Mouse (Mus musculus): ENCODE measurements around the gene Sf1.

The Sf1 gene

DNA sequence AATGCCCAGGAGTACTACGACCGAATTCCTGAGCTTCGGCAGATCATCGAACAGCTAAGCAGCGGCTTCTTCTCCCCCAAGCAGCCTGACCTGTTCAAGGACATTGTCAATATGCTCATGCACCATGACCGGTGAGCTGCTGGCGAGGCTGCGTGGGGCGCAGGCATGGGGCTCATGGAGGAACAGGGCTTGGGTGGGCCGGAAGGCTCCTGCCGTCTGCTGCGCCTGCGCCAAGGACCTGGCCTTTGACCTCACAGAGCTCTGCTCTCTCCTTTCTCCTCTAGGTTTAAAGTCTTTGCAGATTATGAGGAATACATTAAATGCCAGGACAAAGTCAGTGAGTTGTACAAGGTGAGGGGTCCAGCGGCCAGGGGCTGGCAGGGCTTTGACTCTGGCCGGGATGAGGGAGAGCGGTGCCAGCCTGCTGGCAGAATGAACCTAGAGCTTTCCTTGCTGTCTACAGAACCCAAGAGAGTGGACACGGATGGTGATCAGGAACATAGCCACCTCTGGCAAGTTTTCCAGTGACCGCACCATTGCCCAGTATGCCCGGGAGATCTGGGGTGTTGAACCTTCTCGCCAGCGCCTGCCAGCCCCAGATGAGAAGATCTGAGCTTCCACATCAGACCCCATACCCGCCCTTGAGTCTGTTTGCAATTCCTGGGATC, 34.2 kb downstream of the Sf1 start:
- CTCF ChIA-PET: interaction anchor here (0.9 kb wide), 1 partner anchor 62 kb away, joined by 3 read pairs; no protein-coding TSS in a partner anchor

DNA sequence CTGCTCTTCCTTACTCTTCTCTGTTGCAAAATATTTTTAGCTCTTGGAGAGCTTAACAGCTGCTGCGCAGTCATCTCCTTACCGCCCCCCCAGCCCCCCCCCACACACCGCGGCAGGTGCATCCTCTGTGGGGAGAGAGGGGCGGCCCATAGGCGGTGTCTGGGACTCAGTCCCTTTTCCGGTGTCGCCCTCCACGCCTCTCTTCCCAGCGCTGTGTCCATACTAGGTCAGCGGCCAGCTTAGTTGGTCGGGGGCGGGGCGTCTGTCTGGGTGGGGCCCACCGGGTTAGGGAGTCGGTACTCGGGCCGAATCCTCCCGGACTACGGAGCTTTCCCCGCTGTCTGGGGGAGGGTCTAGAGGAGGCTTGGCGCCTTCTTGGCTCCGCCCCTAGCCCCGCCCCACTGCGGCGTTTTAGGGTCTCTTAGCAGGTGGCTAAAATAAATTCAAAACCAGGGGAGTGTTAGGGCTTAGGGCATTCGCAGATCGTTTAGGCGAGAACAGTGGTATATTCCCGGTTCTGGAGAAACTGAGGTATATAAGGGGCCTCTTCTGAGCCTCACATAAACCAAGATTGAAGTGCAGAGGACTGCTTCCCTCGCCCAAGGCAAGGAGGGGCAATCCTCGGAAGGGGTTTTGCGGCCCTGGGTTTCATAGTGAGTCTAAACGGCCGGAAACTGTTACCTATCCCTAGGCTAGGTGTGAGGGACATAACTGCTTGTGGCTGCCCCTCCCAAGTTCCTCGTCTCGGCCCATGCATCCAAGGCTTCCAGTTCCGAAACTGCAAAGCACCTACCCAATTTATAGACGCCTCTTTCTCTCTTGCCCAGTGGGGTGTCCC, 35.2 kb downstream of the Sf1 start:
- CTCF ChIA-PET: interaction anchor here (1.0 kb wide), 1 partner anchor 33 kb away, joined by 3 read pairs; no protein-coding TSS in a partner anchor

DNA sequence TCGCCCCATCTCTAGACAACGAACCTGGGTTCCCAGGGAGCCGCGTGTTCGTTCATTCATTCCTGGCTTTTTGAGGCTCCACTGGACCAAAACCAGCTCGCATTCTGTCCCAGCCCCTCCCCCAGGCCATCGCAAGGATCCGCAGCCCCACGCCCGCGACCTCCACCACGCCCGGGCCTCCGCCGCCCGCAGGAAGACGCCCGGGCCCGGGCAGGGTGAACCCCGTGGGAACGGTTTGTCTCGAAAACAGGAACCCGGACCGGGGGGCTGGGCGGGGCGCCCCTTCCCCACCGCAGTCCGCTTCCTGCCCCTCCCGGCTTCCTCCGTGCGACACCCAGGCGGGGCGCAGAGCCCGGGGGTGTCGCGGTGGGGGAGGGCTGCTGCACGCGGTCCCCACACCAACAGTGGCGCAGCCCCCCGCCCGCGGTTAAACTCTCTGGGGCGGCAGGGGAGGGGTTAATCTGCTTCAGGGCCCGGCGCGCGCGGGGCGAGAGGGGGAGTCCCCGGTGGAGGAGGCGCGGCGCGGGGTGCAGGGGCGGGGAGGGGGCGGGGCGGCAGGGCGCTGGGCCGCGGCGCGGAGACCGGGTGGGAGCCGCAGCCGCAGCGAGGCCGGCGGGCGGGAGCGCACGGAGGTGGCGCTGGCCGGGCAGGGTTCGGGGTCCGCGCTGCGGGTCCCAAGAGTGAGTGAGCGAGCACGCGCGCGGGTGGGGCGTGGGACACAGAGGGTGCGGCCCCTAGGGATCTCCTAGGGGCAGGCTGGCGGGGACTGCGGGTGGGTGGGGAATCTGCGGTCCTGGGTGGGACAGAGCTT, 36.0 kb downstream of the Sf1 start, which contains the start of gene Rasgrp2:
Rasgrp2 (plus strand) TSS at position 56 of the 811 bp plus-strand sequence.
- CTCF ChIA-PET: interaction anchor here (1.0 kb wide), 1 partner anchor 34 kb away, joined by 3 read pairs; no protein-coding TSS in a partner anchor

- CTCF ChIA-PET: no interaction called here
Observed at GRCm38 (mm10) chr19:6400096-6401086, 36.9 kb downstream of the Sf1 start.

GRCm38 (mm10) chr19:6401131-6401815, 37.8 kb downstream of the Sf1 start:
- CTCF ChIA-PET: interaction anchor here (0.6 to 1.1 kb wide), 3 partner anchors 11 to 265 kb away, joined by 3 to 4 read pairs (median 3); no protein-coding TSS in a partner anchor

DNA sequence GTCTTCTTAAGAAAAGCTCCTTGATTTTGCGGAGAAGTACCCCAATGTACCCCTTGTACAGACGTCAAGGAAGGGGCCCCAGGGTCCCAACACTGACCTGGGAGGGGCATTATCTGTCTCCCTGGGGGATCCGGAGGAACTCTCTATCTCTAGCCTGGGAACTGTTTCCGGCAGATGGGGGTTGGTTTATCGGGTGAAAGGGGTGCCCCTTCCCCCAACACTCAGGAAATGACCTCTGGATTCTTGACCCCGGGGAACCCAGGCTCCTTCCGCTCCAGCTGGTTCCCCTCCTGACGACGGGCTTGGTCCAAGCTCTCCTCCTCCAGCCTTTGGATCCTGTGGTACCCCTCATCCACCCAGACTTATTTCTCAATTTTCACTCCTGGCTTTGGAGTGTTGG, 38.5 kb downstream of the Sf1 start:
- CTCF ChIA-PET: interaction anchor here (0.6 to 1.1 kb wide), 3 partner anchors 11 to 264 kb away, joined by 3 to 4 read pairs (median 3); no protein-coding TSS in a partner anchor

GRCm38 (mm10) chr19:6403869-6404268, 40.4 kb downstream of the Sf1 start:
- CTCF ChIA-PET: no interaction called here

DNA sequence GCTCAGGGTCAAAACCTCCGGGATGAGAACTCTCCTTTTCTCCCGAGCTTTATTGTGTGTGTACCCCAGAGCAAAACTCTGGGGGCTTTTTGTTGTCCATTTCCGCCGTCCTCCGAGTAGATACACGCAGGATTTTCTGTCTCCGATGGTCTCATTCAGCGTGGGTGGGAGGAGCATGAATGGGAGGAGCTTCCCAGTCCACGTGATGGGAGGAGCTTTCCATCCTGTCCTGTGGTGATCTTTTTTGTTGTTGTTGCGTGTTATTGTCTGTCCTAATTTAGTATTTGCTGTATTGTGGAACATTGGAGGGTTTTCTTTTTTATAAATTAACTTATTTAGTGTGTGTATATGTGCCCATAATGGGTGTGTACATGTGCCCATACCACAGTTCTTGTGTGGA, 41.9 kb downstream of the Sf1 start:
- CTCF ChIA-PET: interaction anchor here (0.6 kb wide), 1 partner anchor 172 kb away, joined by 3 read pairs; no protein-coding TSS in a partner anchor

- CTCF ChIA-PET: no interaction called here
Observed at GRCm38 (mm10) chr19:6407109-6407508, 43.6 kb downstream of the Sf1 start.

DNA sequence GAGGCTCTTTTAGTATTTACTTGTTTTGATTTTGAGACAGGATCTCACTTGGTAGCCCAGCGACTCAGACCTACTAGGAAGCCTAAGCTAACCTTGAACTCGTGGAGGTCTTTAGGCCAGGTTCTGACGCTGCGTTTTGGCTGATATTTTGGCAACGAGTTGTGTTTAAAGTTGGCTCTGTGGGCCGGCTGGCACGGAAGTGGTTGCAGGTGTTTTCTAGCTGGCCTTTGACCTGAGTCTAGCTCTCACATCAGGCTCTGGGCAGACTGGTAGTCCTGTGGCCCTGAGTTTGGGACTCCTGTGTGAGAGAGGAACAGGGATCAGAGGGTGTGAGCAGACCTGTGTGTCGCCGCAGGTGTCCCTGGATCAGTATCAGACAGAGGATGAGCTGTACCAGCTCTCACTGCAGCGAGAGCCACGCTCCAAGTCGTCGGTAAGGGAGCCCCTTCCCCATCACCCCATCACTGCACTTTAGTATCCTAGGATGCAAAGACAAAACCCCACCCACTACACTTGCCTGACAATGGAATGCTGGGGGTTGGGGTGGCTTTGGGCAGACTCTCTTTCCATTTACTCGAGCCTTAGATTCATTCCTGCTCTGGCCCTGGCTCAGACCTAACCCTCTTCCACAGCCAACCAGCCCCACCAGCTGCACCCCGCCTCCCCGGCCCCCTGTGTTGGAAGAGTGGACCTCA, 44.5 kb downstream of the Sf1 start:
- CTCF ChIA-PET: no interaction called here

DNA sequence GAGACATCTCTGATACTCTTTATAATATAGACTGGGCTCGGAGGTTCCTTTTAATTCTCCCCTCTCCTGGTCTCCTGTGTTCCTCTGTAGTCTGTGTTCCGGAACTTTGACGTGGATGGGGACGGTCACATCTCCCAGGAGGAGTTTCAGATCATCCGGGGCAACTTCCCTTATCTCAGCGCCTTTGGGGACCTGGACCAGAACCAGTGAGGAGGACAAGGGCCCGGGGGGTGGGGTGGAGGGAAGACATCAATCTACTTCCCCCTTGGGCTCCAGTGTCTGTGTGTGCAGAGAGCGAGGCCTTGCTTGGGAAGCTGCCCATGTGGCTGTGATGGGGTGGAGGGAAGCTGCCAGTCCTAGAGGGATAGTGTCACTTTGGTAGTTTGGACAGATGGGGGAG, 45.3 kb downstream of the Sf1 start:
- CTCF ChIA-PET: no interaction called here

DNA sequence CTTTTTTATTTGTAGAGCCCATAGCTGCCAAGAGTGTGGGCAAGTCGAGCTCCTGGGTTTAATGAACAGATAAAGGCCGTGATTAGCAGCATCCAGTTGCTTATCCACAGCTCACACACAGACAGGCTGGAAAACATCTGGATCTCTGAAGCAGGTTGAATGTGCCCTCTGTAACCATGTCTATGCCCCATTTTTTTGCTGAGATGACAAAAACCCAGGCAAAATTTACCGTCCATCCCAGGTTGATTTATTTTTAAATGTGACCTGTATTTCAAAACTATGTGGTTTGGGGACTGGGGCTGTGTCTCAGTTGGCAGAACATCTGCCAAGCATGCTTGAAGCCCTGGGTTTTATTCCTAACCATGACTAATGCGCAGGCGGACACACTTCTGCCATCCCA, 45.7 kb downstream of the Sf1 start:
- CTCF ChIA-PET: no interaction called here

DNA sequence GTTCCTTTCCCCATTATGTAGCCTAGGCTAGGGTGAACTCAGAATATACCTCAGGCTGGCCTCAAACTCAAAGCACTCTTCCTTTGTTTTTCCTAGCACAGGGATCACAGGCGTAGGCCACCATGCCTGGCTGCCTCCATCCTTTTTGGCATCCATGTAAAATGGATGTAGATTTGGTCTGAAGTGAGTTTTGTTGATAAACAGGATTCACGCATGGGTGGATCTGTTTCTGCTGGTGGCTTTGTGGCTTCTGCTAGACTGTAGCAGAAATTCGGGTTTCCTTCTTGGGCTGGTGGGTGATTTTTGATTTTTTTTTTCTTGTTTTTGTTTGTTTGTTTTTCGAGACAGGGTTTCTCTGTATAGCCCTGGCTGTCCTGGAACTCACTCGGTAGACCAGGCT, 46.4 kb downstream of the Sf1 start:
- CTCF ChIA-PET: interaction anchor here (1.1 kb wide), 1 partner anchor 72 kb away, joined by 3 read pairs; no protein-coding TSS in a partner anchor

DNA sequence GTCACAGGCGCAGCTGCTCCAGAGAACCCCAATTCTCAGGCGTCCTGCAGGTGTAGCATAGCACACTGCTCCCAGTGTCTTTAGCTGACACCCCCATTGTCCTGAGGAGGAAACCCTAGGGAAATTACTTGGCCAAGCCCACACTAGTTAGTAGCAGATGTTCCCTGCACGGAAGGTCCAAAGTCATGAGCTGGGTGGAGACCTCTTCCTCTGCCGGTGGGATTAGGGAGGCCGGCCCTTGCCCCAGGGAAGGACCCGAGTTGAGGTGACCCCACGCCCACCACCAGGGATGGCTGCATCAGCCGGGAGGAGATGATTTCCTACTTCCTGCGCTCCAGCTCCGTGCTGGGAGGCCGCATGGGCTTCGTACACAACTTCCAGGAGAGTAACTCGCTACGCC, 49.3 kb downstream of the Sf1 start:
- CTCF ChIA-PET: interaction anchor here (1.4 kb wide), 1 partner anchor 11 kb away, joined by 3 read pairs; no protein-coding TSS in a partner anchor

- CTCF ChIA-PET: no interaction called here
Observed at GRCm38 (mm10) chr19:6415454-6415853, 52.0 kb downstream of the Sf1 start.

GRCm38 (mm10) chr19:6416124-6416770, 52.8 kb downstream of the Sf1 start:
- CTCF ChIA-PET: interaction anchor here (0.8 kb wide), 1 partner anchor 15 kb away, joined by 3 read pairs; no protein-coding TSS in a partner anchor

DNA sequence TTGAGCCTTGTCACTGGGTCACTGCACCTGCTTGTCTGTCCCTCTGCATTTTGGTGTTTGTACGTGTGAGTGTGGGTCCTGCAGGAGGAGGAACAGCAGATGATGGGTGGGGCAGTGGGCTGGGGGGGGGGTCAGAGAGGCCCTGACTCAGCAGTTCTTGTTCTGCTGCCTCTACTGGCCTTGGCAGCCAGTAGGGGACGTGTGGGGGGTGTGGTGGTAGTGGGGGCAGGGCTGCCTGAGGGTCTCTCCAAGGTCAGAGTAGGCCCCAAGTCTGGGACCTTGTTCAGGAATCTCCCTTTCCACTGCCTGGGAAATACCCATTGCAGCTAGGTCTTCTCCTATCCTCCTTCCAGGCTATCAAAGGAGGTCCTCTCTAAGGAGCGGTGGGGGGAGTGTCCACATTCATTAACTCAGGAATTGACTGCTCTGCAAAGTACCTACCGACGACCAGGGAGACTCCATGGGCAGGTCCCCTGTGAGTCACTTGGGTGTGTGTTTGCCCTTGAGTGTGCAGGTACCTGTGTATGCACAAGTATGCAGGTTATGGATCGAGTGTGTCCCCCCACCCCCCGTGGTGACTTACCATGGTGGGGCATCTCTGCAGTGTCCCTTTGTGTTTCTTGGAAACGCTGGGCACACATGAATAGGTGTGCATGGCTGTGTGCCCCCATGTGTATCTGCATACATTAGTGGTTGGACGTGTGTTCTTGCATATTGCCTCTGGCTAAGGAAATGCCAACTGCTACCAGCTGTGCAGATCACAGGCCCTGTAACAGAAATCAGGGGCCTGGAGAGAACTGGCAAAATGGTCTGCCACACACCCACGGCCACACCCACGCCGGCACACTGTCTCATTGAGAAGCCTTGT, 53.6 kb downstream of the Sf1 start:
- CTCF ChIA-PET: interaction anchor here (0.5 to 0.7 kb wide), 2 partner anchors 20 to 35 kb away, joined by 3 to 4 read pairs; no protein-coding TSS in a partner anchor

Data from spleen, embryonic (tissue).